Mouse (Mus musculus) embryonic facial prominence, embryonic 12.5 days (tissue): ENCODE measurements around the gene Gjb3. TPM values are rescaled to one million over a fixed set of nuclear protein-coding genes. Genes with fewer than 3 reads are reported as not detected.
A peak's percentile ranks its signal among the peaks of the same experiment; 100 is the strongest.

Experiments used
- ATAC-seq: fragments of 200-750 bp; cut with Nextera tagmentation; 2 replicates; pipeline ENCODE4 v1.8.0; 2017; ENCODE audit not compliant: insufficient number of reproducible peaks, insufficient read depth, low FRiP score, low TSS enrichment
- H3K27ac ChIP-seq: fragments of 300-500 bp; sonication (generic); 2 replicates; pipeline ENCODE4 v1.5.1; 2016; ENCODE audit warnings: mild to moderate bottlenecking
- H3K27me3 ChIP-seq: fragments of 300-500 bp; sonication (generic); 2 replicates; pipeline ENCODE4 v1.6.1; 2016; ENCODE audit warnings: mild to moderate bottlenecking, moderate library complexity
- H3K36me3 ChIP-seq: fragments of 300-500 bp; sonication (generic); 2 replicates; pipeline ENCODE4 v1.6.1; 2016; ENCODE audit warnings: mild to moderate bottlenecking
- H3K4me1 ChIP-seq: fragments of 300-500 bp; sonication (generic); 2 replicates; pipeline ENCODE4 v1.6.1; 2016
- H3K4me2 ChIP-seq: fragments of 300-500 bp; sonication (generic); replicated peaks from 2 replicates; pipeline ENCODE4 v1.6.1; 2016; ENCODE audit warnings: mild to moderate bottlenecking, moderate library complexity
- H3K4me3 ChIP-seq: fragments of 300-500 bp; sonication (generic); 2 replicates; pipeline ENCODE4 v1.5.1; 2016; ENCODE audit warnings: mild to moderate bottlenecking
- H3K9ac ChIP-seq: fragments of 300-500 bp; sonication (generic); 2 replicates; pipeline ENCODE4 v1.6.1; 2016; ENCODE audit warnings: mild to moderate bottlenecking, moderate library complexity
- H3K9me3 ChIP-seq: fragments of 300-500 bp; sonication (generic); 2 replicates; pipeline ENCODE4 v1.6.1; 2016; ENCODE audit warnings: mild to moderate bottlenecking, moderate library complexity
- WGBS: fragments of 180-500 bp; shearing (Covaris S2); methylation state at CpG from one replicate; pipeline ENCODE4 v1.1.7; 2016; 5-methylcytosine and 5-hydroxymethylcytosine counted together
- polyA plus RNA-seq: library from polyadenylated mRNA; unstranded; fragments of >200 nt; fragmentation: Nextera tagmentation; extraction: Ambion mirVana; gene quantifications from 2 replicates; pipeline ENCODE4 v1.2.1, GENCODE M21; 2016

Gjb3 gene
- polyA plus RNA-seq, result 1.3 and 1.4 TPM in 2 replicates

DNA sequence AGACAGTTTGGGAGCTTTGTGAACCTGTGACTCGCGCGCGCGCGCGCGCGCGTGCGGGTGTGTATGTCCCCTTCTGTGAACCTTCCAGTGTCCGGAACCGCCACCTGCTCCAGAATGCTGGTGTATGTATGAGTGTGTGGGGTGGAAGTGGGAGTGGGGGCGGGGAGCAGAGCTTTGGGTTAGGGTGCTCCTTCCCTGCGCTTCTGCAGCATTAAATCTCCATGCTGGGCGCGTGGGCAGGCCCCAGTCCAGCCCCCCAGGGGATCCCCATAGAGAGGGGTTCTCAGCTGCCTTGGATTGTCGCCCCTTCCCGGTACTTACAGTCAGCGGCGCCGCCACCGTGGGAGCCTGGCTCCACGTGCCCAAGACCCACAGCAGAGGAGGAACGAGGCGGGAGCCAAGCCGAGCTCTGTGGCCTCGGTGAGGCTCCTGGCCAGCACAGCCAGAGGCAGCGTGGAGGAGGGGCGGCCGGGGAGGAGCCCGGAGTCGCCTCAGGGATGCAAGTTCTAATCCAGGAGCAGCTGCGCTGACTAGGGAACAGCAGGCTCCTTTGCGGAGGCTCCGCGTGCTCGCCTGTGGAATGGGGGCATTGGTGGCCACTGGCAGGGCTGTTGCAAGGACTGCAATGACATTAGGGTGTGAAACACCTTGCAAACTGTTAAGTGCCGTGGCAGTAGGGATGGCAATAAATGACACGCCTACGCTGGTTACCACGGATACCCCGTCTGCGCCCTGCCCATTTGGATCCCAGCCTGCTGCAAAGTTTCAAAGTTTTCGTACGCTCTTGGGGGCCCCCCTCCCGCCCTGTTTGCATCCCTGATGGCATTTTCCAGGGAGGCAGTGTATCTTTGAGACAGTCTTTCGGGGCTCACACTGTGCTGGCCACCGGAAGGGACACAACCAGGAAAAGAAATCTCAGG lies at the start of gene Gjb3:
TSS of gene Gjb3 (minus strand) at position 664 of the 920 bp plus-strand sequence.
- no peaks in the 10 kb centered on the region for H3K36me3 ChIP-seq
- H3K4me2 ChIP-seq, result peak within 1 kb of the TSS; percentile 41
- H3K27me3 ChIP-seq, result peaks cover 62% of the 10 kb centered on the region
- peaks cover 14% of the 10 kb centered on the region for H3K4me1 ChIP-seq
- WGBS, result 1% methylated on average over 48 of the region's 49 CpGs
- H3K4me3 ChIP-seq, result no peak within 1 kb of the TSS
- no peak for ATAC-seq
- H3K9me3 ChIP-seq, result no peaks in the 10 kb centered on the region
- H3K9ac ChIP-seq, result no peak within 1 kb of the TSS
- no peak within 1 kb of the TSS for H3K27ac ChIP-seq

DNA sequence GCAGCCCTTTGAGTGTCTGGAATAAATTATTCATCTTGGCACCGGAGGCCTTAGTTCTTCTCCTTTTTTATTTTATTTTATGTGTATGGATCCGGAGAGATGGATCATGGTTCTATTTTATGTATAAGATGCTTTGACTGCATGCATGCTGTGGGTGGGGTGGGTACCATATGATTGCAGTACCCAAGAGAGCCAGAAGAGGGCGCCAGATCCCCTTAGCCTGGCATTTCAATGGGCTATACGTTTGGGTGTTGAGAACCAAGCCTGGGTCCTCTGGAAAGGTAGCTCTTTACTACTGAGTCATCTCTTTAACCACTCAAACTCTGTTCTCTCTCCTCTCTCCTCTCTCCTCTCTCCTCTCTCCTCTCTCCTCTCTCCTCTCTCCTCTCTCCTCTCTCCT lies 46.7 kb upstream of the Gjb3 start:
- H3K4me2 ChIP-seq, result no peak overlapping the region
- no peak overlapping the region for H3K9ac ChIP-seq
- no peaks in the 10 kb centered on the region for H3K27me3 ChIP-seq
- no peaks in the 10 kb centered on the region for H3K36me3 ChIP-seq
- no peak overlapping the region for H3K27ac ChIP-seq
- no peaks in the 10 kb centered on the region for H3K4me1 ChIP-seq
- WGBS, result 34% methylated on average over 4 of the region's 4 CpGs
- H3K9me3 ChIP-seq, result no peaks in the 10 kb centered on the region
- ATAC-seq, result no peak
- H3K4me3 ChIP-seq, result no peak overlapping the region

DNA sequence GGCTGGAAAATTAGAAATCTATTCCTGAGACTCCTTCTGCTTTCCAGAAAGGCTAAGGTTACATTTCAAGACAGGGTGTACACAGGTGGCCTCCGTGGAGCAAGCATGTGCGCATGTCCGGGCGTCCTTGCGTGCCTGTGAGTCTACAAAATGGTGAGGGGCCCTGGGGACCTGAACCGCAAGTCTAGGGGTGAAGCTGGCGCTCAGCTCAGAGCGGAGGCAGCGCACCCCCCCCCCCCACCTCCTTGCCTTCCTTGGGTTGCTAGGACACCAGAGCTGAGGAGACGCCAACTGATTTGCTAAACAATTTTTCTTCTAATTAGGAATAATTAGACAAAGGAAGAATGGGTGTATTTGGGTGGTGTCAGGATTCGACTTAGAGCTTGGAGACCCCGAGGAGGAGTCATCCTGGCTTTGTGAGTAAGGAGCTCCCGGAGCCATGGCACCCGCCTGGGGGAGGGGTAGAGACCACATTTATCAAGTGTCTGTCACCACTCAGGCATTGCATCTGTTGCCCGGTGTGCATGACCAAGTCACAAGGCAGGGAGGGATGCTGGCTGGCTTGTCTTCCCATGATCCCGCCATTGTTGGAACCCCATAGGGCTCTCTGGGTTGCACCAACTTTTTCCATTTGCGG lies 45.0 kb upstream of the Gjb3 start:
- H3K36me3 ChIP-seq, result no peaks in the 10 kb centered on the region
- no peak overlapping the region for H3K27ac ChIP-seq
- H3K27me3 ChIP-seq, result no peaks in the 10 kb centered on the region
- H3K4me3 ChIP-seq, result no peak overlapping the region
- no peak overlapping the region for H3K9ac ChIP-seq
- no peaks in the 10 kb centered on the region for H3K4me1 ChIP-seq
- 85% methylated on average over 17 of the region's 17 CpGs for WGBS
- no peaks in the 10 kb centered on the region for H3K9me3 ChIP-seq
- no peak for ATAC-seq
- H3K4me2 ChIP-seq, result no peak overlapping the region

DNA sequence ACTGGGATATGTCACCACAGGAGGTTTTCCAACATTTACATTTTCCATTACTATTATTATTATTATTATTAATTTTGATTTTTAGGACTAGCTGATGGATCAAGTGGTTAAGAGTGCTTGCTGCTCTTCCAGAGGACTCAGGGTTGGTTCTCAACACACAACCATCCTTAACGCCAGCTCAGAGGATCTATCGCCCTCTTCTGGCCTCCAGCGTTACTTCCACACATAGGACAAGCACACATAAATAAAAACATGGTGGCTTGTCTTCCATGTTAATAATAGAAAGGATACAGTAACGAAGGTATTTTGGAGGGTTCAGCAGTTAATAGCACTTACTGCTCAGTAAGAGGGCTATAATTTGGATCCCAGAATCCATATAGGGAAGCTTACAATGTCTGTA lies 44.0 kb upstream of the Gjb3 start:
- no peak for ATAC-seq
- H3K36me3 ChIP-seq, result no peaks in the 10 kb centered on the region
- WGBS, result 81% methylated on average over 4 of the region's 4 CpGs

DNA sequence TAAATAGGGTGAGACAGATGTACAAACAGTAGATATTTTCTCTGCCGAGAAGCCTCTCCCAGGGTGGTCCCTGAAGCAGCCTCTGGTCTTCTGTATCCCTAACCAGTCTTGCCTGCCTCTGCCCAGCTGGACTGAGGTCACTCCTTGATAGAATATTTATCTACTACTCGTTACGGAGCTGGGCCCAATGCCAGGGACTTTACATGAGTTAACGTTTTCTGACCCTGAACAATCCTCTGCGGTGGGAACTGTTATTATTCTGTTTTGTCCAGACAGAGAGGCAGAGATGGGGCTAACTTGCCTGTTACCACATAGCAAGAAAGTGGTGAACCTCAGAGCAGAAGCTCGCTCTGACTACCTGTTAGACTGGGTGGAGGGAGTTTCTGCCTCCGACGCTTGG lies 42.8 kb upstream of the Gjb3 start:
- Histone ChIP-seq H3K4me3 (no peak overlapping the region), H3K27ac (no peak overlapping the region), H3K27me3 (0 out of 2 replicates have a peak, but pooled peaks cover 2% of the 10 kb centered on the region), H3K36me3 (no peaks in the 10 kb centered on the region), H3K4me2 (no peak overlapping the region), H3K9ac (no peak overlapping the region), H3K4me1 (no peaks in the 10 kb centered on the region), H3K9me3 (no peaks in the 10 kb centered on the region)
- ATAC-seq, result no peak
- 67% methylated on average over 8 of the region's 8 CpGs for WGBS

More for the DNA sequence above, 44.0 kb upstream of the Gjb3 start:
- H3K4me2 ChIP-seq, result no peak overlapping the region
- H3K27ac ChIP-seq, result no peak overlapping the region
- no peaks in the 10 kb centered on the region for H3K9me3 ChIP-seq
- H3K27me3 ChIP-seq, result no peaks in the 10 kb centered on the region
- no peaks in the 10 kb centered on the region for H3K4me1 ChIP-seq
- no peak overlapping the region for H3K4me3 ChIP-seq
- no peak overlapping the region for H3K9ac ChIP-seq

DNA sequence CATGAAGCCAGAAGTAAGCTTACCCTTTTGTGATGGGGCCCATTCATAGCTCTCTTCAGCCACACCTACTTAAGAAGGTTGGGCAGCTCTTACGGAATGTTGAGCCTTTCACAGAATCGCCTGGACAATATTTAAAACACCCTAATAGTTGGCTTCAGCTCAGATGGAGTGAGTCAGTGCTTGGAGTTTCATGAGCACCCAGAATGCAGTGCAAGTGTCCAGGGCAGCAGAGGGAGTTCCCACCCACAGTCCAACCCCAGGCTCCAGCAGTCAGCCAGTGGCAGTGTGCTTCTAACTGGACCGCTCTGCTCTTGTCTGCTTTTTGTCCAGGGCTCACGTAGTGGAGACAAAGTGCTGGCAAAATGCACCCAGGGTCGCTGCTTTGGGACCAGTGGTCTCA lies 40.9 kb upstream of the Gjb3 start:
- Histone ChIP-seq H3K9ac (no peak overlapping the region), H3K36me3 (no peaks in the 10 kb centered on the region), H3K27me3 (0 out of 2 replicates have a peak, but pooled peaks cover 2% of the 10 kb centered on the region), H3K4me2 (no peak overlapping the region), H3K27ac (no peak overlapping the region), H3K9me3 (no peaks in the 10 kb centered on the region), H3K4me3 (no peak overlapping the region), H3K4me1 (no peaks in the 10 kb centered on the region)
- ATAC-seq, result no peak
- 72% methylated on average over 5 of the region's 5 CpGs for WGBS

DNA sequence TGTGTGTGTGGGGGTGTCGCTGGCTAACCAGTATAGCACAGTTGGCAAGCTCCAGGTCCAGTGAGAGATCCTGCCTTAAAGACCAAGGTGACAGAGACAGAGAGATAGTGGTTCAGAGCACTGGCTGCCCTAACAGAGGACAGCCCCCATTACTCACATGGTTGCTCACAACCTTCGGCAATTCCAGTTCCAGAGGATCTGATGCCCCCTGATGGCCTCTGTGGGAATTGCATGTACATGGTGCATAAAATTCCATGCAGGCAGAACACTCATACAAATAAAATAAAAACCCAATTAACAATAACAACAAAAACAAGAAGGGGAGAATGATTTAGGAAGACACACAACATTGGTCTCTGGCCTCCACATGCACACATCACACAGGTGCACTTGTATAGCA lies 39.8 kb upstream of the Gjb3 start:
- H3K4me2 ChIP-seq, result no peak overlapping the region
- H3K4me1 ChIP-seq, result peaks cover 4% of the 10 kb centered on the region; the same call in 1 of the 2 replicates
- 0 out of 2 replicates have a peak, but pooled peaks cover 2% of the 10 kb centered on the region for H3K27me3 ChIP-seq
- ATAC-seq, result no peak
- H3K27ac ChIP-seq, result no peak overlapping the region
- no peak overlapping the region for H3K4me3 ChIP-seq
- H3K36me3 ChIP-seq, result no peaks in the 10 kb centered on the region
- no peaks in the 10 kb centered on the region for H3K9me3 ChIP-seq
- 54% methylated on average over 2 of the region's 2 CpGs for WGBS
- H3K9ac ChIP-seq, result no peak overlapping the region

DNA sequence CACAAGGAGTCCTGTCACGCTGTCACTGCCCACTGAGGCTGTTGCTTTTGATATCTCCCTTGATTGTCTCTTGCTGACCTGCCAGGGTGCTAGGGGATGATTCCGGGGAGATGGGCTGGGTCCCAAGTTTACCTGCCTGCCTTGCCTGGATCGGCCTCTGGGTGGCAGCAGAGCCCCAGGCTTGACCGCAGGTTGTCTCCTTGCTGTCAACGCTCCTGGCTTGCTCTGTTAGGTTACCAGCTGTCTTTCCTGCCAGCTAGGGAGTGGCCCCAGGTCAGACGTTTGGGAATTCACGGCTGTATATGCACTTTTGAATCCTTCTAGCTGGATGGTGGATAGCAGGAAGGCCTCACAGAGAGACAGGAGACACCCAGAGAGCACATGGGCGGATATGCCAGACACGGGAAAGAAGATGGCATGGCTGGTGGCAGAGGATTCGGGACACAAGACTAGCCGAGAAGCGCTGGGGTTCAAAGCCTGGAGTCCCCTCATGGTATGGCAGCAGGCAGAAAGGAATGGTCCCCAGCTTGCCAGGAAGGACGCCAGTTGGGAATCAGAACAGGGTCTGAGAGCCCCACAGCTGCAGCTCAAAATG lies 37.8 kb upstream of the Gjb3 start:
- Histone ChIP-seq H3K36me3 (no peaks in the 10 kb centered on the region), H3K27me3 (0 out of 2 replicates have a peak, but pooled peaks cover 2% of the 10 kb centered on the region), H3K4me3 (no peak overlapping the region), H3K4me2 (no peak overlapping the region), H3K9me3 (no peaks in the 10 kb centered on the region), H3K27ac (no peak overlapping the region), H3K4me1 (peaks cover 4% of the 10 kb centered on the region; the same call in 1 of the 2 replicates), H3K9ac (no peak overlapping the region)
- 29% methylated on average over 13 of the region's 13 CpGs for WGBS
- no peak for ATAC-seq

DNA sequence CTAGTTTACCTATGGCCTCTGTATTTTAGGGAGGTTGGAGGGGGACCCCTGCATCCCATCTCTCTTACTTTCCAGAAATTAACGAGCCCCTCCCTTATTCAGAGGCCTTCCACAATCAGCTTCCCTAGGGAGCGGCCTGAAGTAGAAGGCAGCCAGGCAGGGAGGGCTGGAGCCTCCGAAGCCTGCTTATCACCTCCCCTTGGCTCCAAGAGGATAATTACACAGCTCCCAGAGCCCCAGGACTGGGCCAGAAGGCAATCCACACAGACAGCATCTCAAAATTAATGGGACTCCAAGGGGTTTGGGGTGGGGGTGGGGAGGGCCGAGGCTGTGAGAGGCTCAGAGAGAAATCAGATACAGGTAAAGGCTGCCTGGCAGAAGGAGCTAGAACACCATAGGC lies 35.2 kb upstream of the Gjb3 start:
- no peak overlapping the region for H3K4me2 ChIP-seq
- WGBS, result 15% methylated on average over 4 of the region's 4 CpGs
- no peak overlapping the region for H3K9ac ChIP-seq
- H3K27ac ChIP-seq, result no peak overlapping the region
- 0 out of 2 replicates have a peak, but pooled peaks cover 2% of the 10 kb centered on the region for H3K27me3 ChIP-seq
- H3K36me3 ChIP-seq, result no peaks in the 10 kb centered on the region
- no peak; the same call in 1 of the 2 replicates for ATAC-seq
- H3K4me1 ChIP-seq, result peaks cover 4% of the 10 kb centered on the region; the same call in 1 of the 2 replicates
- H3K9me3 ChIP-seq, result no peaks in the 10 kb centered on the region
- H3K4me3 ChIP-seq, result no peak overlapping the region

DNA sequence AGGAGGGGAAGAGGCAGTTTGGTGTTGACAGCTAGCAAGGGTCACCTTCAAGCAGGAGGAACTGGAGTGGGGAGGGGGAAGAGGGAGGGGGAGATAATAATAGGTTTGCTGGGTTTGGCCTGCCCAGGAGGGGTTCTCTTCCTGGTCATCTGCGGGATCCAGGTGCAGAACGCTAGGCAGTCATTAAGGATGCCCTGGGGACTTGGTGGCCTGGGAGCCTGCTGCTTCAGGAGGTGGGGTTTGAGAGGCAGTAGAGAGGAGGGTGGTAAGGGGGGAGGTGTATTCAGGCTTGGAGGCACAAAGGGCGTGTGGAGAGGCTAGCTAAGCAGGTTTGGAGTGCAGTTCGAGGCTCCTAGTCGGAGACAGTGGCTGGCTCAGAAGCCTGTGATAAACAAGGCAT lies 34.8 kb upstream of the Gjb3 start:
- Histone ChIP-seq H3K4me2 (no peak overlapping the region), H3K4me1 (peaks cover 4% of the 10 kb centered on the region; the same call in 1 of the 2 replicates), H3K27ac (no peak overlapping the region), H3K27me3 (0 out of 2 replicates have a peak, but pooled peaks cover 2% of the 10 kb centered on the region), H3K4me3 (no peak overlapping the region), H3K9ac (no peak overlapping the region), H3K9me3 (no peaks in the 10 kb centered on the region), H3K36me3 (no peaks in the 10 kb centered on the region)
- 17% methylated on average over 5 of the region's 5 CpGs for WGBS
- ATAC-seq, result no peak; the same call in 1 of the 2 replicates

DNA sequence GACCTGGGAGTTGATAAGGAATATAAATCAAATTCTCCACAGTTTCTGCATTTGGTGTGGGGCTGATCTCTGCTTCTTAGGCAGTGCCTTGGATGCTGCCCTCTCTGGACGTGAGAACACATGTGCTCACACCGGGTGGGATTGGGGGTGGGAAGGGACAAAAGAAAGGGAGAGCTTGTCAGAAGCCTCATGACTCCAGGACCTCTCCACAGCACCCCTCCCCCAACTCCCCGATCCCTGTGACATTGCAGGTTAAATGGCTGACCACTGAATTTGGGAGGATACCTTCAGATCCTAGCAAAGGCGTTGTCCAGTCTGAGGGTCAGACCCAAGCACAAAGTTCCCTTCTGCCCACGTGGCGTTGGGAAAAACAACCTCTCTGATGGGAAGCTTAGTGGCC lies 33.8 kb upstream of the Gjb3 start:
- no peaks in the 10 kb centered on the region for H3K9me3 ChIP-seq
- no peak for ATAC-seq

More for the DNA sequence above, 33.8 kb upstream of the Gjb3 start:
- no peak overlapping the region for H3K27ac ChIP-seq
- WGBS, result 60% methylated on average over 6 of the region's 6 CpGs
- no peak overlapping the region for H3K9ac ChIP-seq
- H3K27me3 ChIP-seq, result peaks cover 8% of the 10 kb centered on the region; the same call in 1 of the 2 replicates
- no peak overlapping the region for H3K4me2 ChIP-seq
- peaks cover 4% of the 10 kb centered on the region; the same call in 1 of the 2 replicates for H3K4me1 ChIP-seq
- H3K36me3 ChIP-seq, result no peaks in the 10 kb centered on the region
- H3K4me3 ChIP-seq, result no peak overlapping the region
